Mouse (Mus musculus): ENCODE results near the gene Arl2. TPM values are rescaled to one million over a fixed set of nuclear protein-coding genes. Genes with fewer than 3 reads are reported as not detected.

Arl2 gene
- total and polyA plus RNA-seq, 3 experiments, result 47.2 to 111 TPM; not detected in 1

DNA sequence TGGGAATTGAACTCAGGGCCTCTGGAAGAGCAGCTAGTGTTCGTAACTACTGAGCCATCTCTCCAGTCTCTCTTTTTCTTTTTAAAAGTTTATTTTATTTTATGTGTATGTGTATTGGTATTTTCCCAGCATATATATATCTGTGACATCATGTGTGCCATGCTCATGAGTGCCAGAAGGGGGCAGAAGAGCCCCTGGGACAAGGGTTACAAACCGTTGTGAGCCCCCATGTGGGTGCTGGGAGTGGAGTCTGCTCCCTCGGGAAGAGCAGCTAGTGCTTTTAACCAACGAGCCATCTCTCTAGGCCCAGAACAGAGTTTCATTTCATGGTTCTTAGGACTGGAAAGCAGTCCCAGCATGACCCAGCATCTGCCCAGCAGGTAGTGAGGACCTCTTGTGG, 25.4 kb upstream of the Arl2 start:
- Histone ChIP-seq H3K27ac (ENCODE audit: control insufficient read depth, low read depth, low read length) (no peak overlapping the region), H3K36me3 (ENCODE audit: control insufficient read depth in 1 of 2, insufficient read depth in 2 of 2, low read length in 2 of 2) (peaks cover 0 to 6% of the 10 kb centered on the region in 2 experiments; a peak in 2 of 4 replicates), H3K9ac (ENCODE audit: control insufficient read depth, low read depth, low read length, poor library complexity, severe bottlenecking) (no peak overlapping the region), H3K9me3 (replicated peaks; ENCODE audit: insufficient read depth, low read length) (no peaks in the 10 kb centered on the region), H3K4me3 (ENCODE audit: control insufficient read depth in 1 of 2, insufficient read depth in 1 of 2, low read depth in 2 of 2, low read length in 2 of 2) (no peak overlapping the region), H3K27me3 (ENCODE audit: control insufficient read depth in 1 of 2, insufficient read depth in 2 of 2, low read length in 2 of 2) (no peaks in the 10 kb centered on the region), H3K4me1 (ENCODE audit: control insufficient read depth in 1 of 2, insufficient read depth in 2 of 2, low read length in 2 of 2) (peaks cover 0 to 12% of the 10 kb centered on the region in 2 experiments; a peak in 3 of 4 replicates), H3K79me2 (ENCODE audit: control insufficient read depth, insufficient read depth, low read length, poor library complexity) (no peaks in the 10 kb centered on the region)
- peak; percentile 34 for DNase-seq (ENCODE audit: low read depth, low spot score)
- TF ChIP-seq KAT2A (conservative IDR thresholded peaks at IDR 0.05; ENCODE audit: low read depth, low read length) (no peak), ZNF384 (IDR thresholded peaks at IDR 0.05; ENCODE audit: low read depth, low read length) (no peak), MEF2A (IDR thresholded peaks at IDR 0.05; ENCODE audit: extremely low read depth, insufficient replicate concordance, low read depth, low read length, poor library complexity, severe bottlenecking) (no peak), USF1 (IDR thresholded peaks at IDR 0.05; ENCODE audit: low read depth, low read length) (no peak), HCFC1 (IDR thresholded peaks at IDR 0.05; ENCODE audit: low read depth, low read length) (no peak), MYC (IDR thresholded peaks at IDR 0.05; ENCODE audit: low read depth, low read length) (no peak), MXI1 (IDR thresholded peaks at IDR 0.05; ENCODE audit: low read depth, low read length) (no peak), CHD1 (IDR thresholded peaks at IDR 0.05; ENCODE audit: low read depth, low read length) (no peak), NRF1 (IDR thresholded peaks at IDR 0.05; ENCODE audit: insufficient read depth, low read depth, low read length, poor library complexity, severe bottlenecking) (no peak), NELFE (IDR thresholded peaks at IDR 0.05; ENCODE audit: low read depth, low read length) (no peak), RAD21 (IDR thresholded peaks at IDR 0.05; ENCODE audit: low read depth, low read length) (peak; percentile 48), ZKSCAN1 (IDR thresholded peaks at IDR 0.05; ENCODE audit: low read depth, low read length) (no peak), GABPA (IDR thresholded peaks at IDR 0.05; ENCODE audit: low read depth, low read length) (no peak), MAFK (IDR thresholded peaks at IDR 0.05; ENCODE audit: borderline replicate concordance, low read depth, low read length) (no peak), MAZ (IDR thresholded peaks at IDR 0.05; ENCODE audit: low read depth, low read length) (0 out of 2 replicates have a peak, but pooled peaks have one; percentile 15), MAX (IDR thresholded peaks at IDR 0.05; ENCODE audit: low read length) (no peak), SIN3A (IDR thresholded peaks at IDR 0.05; ENCODE audit: low read length) (no peak), JUND (IDR thresholded peaks at IDR 0.05; ENCODE audit: low read depth, low read length) (no peak), POLR2AphosphoS2 (IDR thresholded peaks at IDR 0.05; ENCODE audit: low read length) (no peak), ELF1 (IDR thresholded peaks at IDR 0.05; ENCODE audit: low read depth, low read length) (no peak), GATA1 (IDR thresholded peaks at IDR 0.05; ENCODE audit: low read depth, low read length) (no peak), SMC3 (IDR thresholded peaks at IDR 0.05; ENCODE audit: low read depth, low read length) (peak; percentile 51), BHLHE40 (IDR thresholded peaks at IDR 0.05; ENCODE audit: borderline replicate concordance, low read depth, low read length) (no peak), TAL1 (IDR thresholded peaks at IDR 0.05; ENCODE audit: low read length) (no peak), CHD2 (IDR thresholded peaks at IDR 0.05; ENCODE audit: low read length) (no peak), ZMIZ1 (IDR thresholded peaks at IDR 0.05; ENCODE audit: low read depth, low read length) (no peak), CTCF (IDR thresholded peaks at IDR 0.05 in 2 of 3, conservative IDR thresholded peaks at IDR 0.05 in 1 of 3; ENCODE audit: control insufficient read depth in 1 of 3, insufficient read depth in 1 of 3, low read depth in 2 of 3, low read length in 3 of 3, poor library complexity in 1 of 3, severe bottlenecking in 1 of 3) (peak; percentile 54 to 60 (median 55)), TCF12 (IDR thresholded peaks at IDR 0.05; ENCODE audit: low read depth, low read length) (no peak), UBTF (IDR thresholded peaks at IDR 0.05; ENCODE audit: borderline replicate concordance, insufficient read depth, low read depth, low read length) (no peak), USF2 (IDR thresholded peaks at IDR 0.05; ENCODE audit: borderline replicate concordance in 1 of 2, insufficient read depth in 1 of 2, low read depth in 1 of 2, low read length in 2 of 2) (no peak), RCOR1 (IDR thresholded peaks at IDR 0.05; ENCODE audit: low read depth, low read length) (no peak)
